Mouse (Mus musculus) forebrain, embryonic 10.5 days (tissue): ENCODE results near the gene Fgf18. TPM values are rescaled to one million over a fixed set of nuclear protein-coding genes. Genes with fewer than 3 reads are reported as not detected.

Experiments used
- DNase-seq: peaks from one replicate; pipeline ENCODE4 v3.0.0-alpha.2; 2017; ENCODE audit warnings: low spot score; ENCODE audit errors: extremely low spot score
- H3K27ac ChIP-seq: fragments of 300-500 bp; sonication (generic); 2 replicates; pipeline ENCODE4 v1.5.1; 2016; ENCODE audit warnings: mild to moderate bottlenecking
- H3K27me3 ChIP-seq: fragments of 300-500 bp; sonication (generic); 2 replicates; pipeline ENCODE4 v1.6.1; 2016; ENCODE audit warnings: mild to moderate bottlenecking; ENCODE audit not compliant: poor library complexity, severe bottlenecking
- H3K36me3 ChIP-seq: fragments of 300-500 bp; sonication (generic); replicated peaks from 2 replicates; pipeline ENCODE4 v1.6.1; 2016; ENCODE audit warnings: mild to moderate bottlenecking, moderate library complexity
- H3K4me1 ChIP-seq: fragments of 300-500 bp; sonication (generic); 2 replicates; pipeline ENCODE4 v1.6.1; 2016
- H3K4me3 ChIP-seq: fragments of 300-500 bp; sonication (generic); 2 replicates; pipeline ENCODE4 v1.5.1; 2016; ENCODE audit warnings: mild to moderate bottlenecking, moderate library complexity
- H3K9me3 ChIP-seq: fragments of 300-500 bp; sonication (generic); 2 replicates; pipeline ENCODE4 v1.6.1; 2016; ENCODE audit warnings: mild to moderate bottlenecking, moderate library complexity
- WGBS: fragments of 180-500 bp; shearing (Covaris S2); methylation state at CpG from one replicate; pipeline ENCODE4 v1.1.7; 2016; 5-methylcytosine and 5-hydroxymethylcytosine counted together
- polyA plus RNA-seq: library from polyadenylated mRNA; unstranded; fragments of >200 nt; fragmentation: Nextera tagmentation; extraction: Ambion mirVana; gene quantifications from 2 replicates; pipeline ENCODE4 v1.2.1, GENCODE M21; 2016

Fgf18 gene
- polyA plus RNA-seq, 1 experiment from 2014 or later = 3.6 TPM

DNA sequence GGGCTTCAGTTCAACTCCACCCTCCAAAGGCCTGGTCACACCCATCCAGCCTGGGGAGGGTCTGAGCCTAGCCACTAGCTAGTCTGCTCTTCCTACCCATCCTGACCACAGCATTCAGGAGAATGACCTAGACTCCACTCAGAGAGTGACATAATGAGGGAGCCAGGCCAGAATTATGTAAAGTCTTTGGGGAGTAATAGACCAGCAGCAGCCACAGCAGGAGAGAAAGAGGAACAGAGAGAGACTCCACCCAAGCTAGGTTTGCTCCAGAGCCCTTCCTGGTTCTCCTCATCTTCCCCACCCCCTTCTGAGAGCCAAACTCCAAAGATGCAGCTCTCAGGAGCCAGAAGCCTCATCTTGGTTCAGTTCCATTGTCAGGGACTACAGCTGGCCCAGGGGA lies 20.1 kb downstream of the Fgf18 start:
- peaks cover 25% of the 10 kb centered on the region for H3K27me3 ChIP-seq
- H3K27ac ChIP-seq = no peak overlapping the region
- no peak overlapping the region for H3K4me3 ChIP-seq
- no peak for DNase-seq
- peaks cover 21% of the 10 kb centered on the region for H3K4me1 ChIP-seq
- H3K9me3 ChIP-seq = no peaks in the 10 kb centered on the region
- no peaks in the 10 kb centered on the region for H3K36me3 ChIP-seq

DNA sequence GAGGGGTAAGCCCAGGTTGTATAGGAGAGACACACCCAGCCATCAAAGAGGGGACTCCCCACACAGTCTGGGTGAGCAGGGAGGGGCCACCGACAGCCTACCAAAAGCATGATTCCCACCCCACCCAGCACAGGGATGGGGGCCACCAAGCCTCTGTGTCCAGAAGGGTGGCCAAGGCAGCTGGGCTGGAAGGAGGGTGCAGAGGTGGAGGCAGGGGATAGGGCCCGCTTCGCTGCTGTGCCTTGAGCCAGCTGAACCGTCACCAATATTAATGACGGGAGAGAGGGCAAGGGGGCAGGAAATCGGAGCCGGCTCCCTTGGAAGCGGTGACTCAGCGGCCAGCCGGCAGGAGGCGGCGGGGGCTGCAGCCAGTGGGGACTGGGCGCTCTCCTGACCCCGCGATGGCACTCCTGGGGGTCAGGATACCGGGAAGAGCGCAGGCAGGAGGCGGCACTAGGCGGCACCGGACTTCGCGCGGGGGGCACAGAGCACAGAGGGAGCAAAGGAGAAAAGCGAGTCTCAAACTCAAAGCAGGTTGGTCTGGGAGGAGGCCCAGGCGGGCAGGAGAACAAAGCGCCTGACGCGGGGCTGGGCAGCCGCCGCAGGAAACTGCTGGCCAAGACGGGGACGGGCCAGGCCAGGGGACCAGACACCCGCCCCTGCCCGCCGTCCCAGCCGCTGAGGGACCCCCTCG lies 24.5 kb downstream of the Fgf18 start:
- H3K9me3 ChIP-seq = no peaks in the 10 kb centered on the region
- peaks cover 21% of the 10 kb centered on the region for H3K4me1 ChIP-seq
- peak overlapping the region; percentile 53 for H3K4me3 ChIP-seq
- H3K36me3 ChIP-seq = no peaks in the 10 kb centered on the region
- 2% methylated on average over 37 of the region's 37 CpGs for WGBS
- DNase-seq = peak; percentile 58
- H3K27ac ChIP-seq = peak overlapping the region; percentile 85
- H3K27me3 ChIP-seq = peaks cover 40% of the 10 kb centered on the region

- Histone ChIP-seq H3K27ac (no peak overlapping the region), H3K4me3 (no peak overlapping the region), H3K27me3 (peaks cover 37% of the 10 kb centered on the region), H3K4me1 (peaks cover 17% of the 10 kb centered on the region), H3K9me3 (no peaks in the 10 kb centered on the region), H3K36me3 (no peaks in the 10 kb centered on the region)
- 78% methylated on average over 8 of the region's 8 CpGs for WGBS
- no peak for DNase-seq
Observed at GRCm38 (mm10) chr11:33119556-33119955, 27.6 kb downstream of the Fgf18 start.

DNA sequence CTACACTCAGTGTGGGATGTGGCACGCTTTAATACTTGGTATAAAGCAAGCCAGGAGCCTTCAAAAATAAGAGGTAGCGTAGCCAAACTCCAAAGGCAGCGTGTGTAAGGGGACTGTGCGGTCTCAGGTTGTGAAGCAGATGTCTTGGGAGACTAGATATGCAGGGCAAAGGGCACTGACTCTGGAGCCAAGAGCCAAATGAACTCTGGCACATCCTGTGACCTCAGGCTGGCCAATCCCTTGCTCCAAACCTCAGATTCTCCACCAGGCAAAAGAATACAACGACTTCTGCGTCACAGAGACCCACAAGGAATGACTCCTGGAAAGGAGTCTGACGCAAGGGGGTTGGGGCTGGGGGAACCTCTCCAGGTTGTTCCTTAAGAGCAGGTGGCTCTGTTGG lies 28.1 kb downstream of the Fgf18 start:
- H3K4me3 ChIP-seq = no peak overlapping the region
- no peaks in the 10 kb centered on the region for H3K9me3 ChIP-seq
- H3K4me1 ChIP-seq = peaks cover 17% of the 10 kb centered on the region
- peaks cover 33% of the 10 kb centered on the region for H3K27me3 ChIP-seq
- 82% methylated on average over 7 of the region's 7 CpGs for WGBS
- no peak overlapping the region for H3K27ac ChIP-seq
- no peak for DNase-seq
- H3K36me3 ChIP-seq = no peaks in the 10 kb centered on the region

- no peak overlapping the region for H3K4me3 ChIP-seq
- H3K27me3 ChIP-seq = peaks cover 27% of the 10 kb centered on the region
- H3K9me3 ChIP-seq = no peaks in the 10 kb centered on the region
- no peaks in the 10 kb centered on the region for H3K36me3 ChIP-seq
- WGBS = 75% methylated on average over 6 of the region's 6 CpGs
- no peak for DNase-seq
- peaks cover 17% of the 10 kb centered on the region for H3K4me1 ChIP-seq
- H3K27ac ChIP-seq = no peak overlapping the region
Observed at GRCm38 (mm10) chr11:33118480-33118879, 28.7 kb downstream of the Fgf18 start.

DNA sequence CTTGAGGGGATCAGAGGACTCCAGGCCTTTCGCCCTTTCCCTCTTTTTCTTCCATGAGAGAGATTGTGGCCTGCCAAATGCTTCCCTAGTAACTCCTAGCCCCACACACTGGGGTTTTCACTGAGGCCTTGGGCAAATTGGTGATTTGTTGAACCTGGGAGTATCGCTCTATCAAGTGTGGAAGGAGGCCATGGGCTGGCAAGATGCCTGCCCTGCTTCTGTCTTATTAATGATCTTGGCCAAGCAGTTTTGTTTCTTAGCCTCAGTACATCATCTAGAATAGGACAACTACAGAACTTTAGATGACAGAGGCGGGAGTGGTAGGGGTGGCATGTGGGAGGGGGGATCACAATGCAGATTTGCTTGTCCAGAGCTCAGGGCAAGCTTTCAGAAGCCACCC lies 31.4 kb downstream of the Fgf18 start:
- DNase-seq = no peak
- WGBS = 90% methylated on average over 3 of the region's 3 CpGs
- no peaks in the 10 kb centered on the region for H3K36me3 ChIP-seq
- H3K4me1 ChIP-seq = peaks cover 15% of the 10 kb centered on the region
- H3K27me3 ChIP-seq = peaks cover 4% of the 10 kb centered on the region; the same call in 1 of the 2 replicates
- H3K27ac ChIP-seq = no peak overlapping the region
- no peak overlapping the region for H3K4me3 ChIP-seq
- H3K9me3 ChIP-seq = no peaks in the 10 kb centered on the region

DNA sequence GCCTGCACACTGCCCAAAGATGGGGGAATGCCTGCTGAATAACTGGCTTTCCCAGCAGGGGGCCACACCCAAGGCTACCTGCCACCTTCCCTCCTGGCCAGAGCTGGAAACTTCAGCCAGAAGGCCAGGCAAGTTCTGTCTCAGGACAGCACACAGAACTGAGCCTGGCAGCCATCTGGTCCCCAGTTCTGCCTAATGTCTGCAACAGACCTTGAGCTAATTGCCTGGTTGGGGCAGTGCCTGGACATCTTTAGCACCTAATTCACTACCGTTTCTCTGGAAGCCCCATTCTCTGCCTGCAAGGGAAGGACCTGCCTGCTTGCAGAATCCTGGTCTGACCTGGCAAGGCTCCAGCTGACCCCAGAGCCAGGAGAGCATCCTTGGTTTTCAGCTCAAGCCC lies 34.8 kb downstream of the Fgf18 start:
- H3K27me3 ChIP-seq = peaks cover 3% of the 10 kb centered on the region; the same call in 1 of the 2 replicates
- H3K27ac ChIP-seq = no peak overlapping the region
- H3K4me1 ChIP-seq = peaks cover 15% of the 10 kb centered on the region
- no peak for DNase-seq
- no peaks in the 10 kb centered on the region for H3K9me3 ChIP-seq
- no peak overlapping the region for H3K4me3 ChIP-seq
- WGBS = 29% methylated on average over 1 of the region's 1 CpGs
- no peaks in the 10 kb centered on the region for H3K36me3 ChIP-seq

DNA sequence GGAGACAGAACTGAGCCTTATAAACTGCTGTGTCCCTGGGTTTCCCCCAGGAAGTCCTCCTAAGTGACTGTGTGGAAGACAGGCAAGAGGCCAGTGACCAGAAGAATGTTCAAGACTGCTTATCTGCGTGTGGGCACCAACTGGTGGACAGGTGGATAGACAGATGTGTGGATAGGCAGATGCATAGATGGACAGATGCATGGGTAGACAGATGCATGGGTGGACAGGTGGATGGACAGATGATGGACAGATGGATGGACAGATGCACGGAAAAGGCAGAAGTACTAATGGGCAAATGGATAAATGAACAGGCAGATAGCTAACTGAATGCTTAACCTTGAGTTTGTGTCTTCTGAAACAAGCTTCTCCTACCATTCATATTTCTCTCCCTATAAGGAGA lies 37.1 kb downstream of the Fgf18 start:
- WGBS = 84% methylated on average over 2 of the region's 2 CpGs
- Histone ChIP-seq H3K4me1 (peaks cover 10% of the 10 kb centered on the region), H3K27me3 (peaks cover 3% of the 10 kb centered on the region; the same call in 1 of the 2 replicates), H3K9me3 (no peaks in the 10 kb centered on the region), H3K27ac (no peak overlapping the region), H3K36me3 (no peaks in the 10 kb centered on the region), H3K4me3 (no peak overlapping the region)
- DNase-seq = no peak

GRCm38 (mm10) chr11:33107540-33107939 lies 39.7 kb downstream of the Fgf18 start:
- no peak overlapping the region for H3K27ac ChIP-seq
- H3K4me3 ChIP-seq = no peak overlapping the region
- no peaks in the 10 kb centered on the region for H3K9me3 ChIP-seq
- WGBS = 45% methylated on average over 3 of the region's 3 CpGs
- no peaks in the 10 kb centered on the region for H3K36me3 ChIP-seq
- no peak for DNase-seq
- peaks cover 8% of the 10 kb centered on the region for H3K4me1 ChIP-seq
- peaks cover 3% of the 10 kb centered on the region; the same call in 1 of the 2 replicates for H3K27me3 ChIP-seq

DNA sequence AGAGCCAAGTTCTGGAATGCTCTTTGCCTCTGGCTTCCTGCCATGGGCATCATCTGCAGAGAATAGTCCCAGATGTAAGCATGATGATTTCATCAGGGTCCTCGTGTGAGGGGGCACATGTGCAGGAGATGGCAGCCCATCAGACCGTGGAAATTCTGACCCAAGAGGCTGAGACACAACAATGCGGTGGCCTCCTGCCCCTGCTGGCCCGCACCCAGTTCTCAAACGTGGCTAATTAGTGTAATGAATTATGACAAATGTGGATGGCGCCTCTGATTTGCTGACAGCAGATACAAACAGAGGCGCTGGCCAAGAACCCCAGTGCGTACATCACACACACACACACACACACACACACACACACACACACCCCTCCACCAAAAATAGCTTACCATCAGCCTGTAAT lies 42.3 kb downstream of the Fgf18 start:
- Histone ChIP-seq H3K4me3 (no peak overlapping the region), H3K9me3 (no peaks in the 10 kb centered on the region), H3K36me3 (no peaks in the 10 kb centered on the region), H3K27ac (no peak overlapping the region), H3K27me3 (peaks cover 10% of the 10 kb centered on the region; the same call in 1 of the 2 replicates), H3K4me1 (peaks cover 7% of the 10 kb centered on the region)
- 87% methylated on average over 8 of the region's 8 CpGs for WGBS
- DNase-seq = no peak

- no peaks in the 10 kb centered on the region for H3K9me3 ChIP-seq
- no peak overlapping the region for H3K4me3 ChIP-seq
- H3K4me1 ChIP-seq = peaks cover 20% of the 10 kb centered on the region
- H3K27ac ChIP-seq = no peak overlapping the region
- H3K36me3 ChIP-seq = no peaks in the 10 kb centered on the region
- H3K27me3 ChIP-seq = peaks cover 12% of the 10 kb centered on the region; the same call in 1 of the 2 replicates
- no peak for DNase-seq
- 95% methylated on average over 13 of the region's 13 CpGs for WGBS
Observed at GRCm38 (mm10) chr11:33103291-33103943, 43.8 kb downstream of the Fgf18 start.

- no peak for DNase-seq
- peaks cover 18% of the 10 kb centered on the region; the same call in 1 of the 2 replicates for H3K27me3 ChIP-seq
- 31% methylated on average over 10 of the region's 10 CpGs for WGBS
- peak overlapping the region; percentile 20; the same call in 1 of the 2 replicates for H3K4me3 ChIP-seq
- H3K27ac ChIP-seq = 0 out of 2 replicates have a peak overlapping the region, but pooled peaks have one; percentile 36
- no peaks in the 10 kb centered on the region for H3K9me3 ChIP-seq
- H3K4me1 ChIP-seq = peaks cover 20% of the 10 kb centered on the region
- H3K36me3 ChIP-seq = no peaks in the 10 kb centered on the region
Observed at GRCm38 (mm10) chr11:33100027-33100507, 47.1 kb downstream of the Fgf18 start.

DNA sequence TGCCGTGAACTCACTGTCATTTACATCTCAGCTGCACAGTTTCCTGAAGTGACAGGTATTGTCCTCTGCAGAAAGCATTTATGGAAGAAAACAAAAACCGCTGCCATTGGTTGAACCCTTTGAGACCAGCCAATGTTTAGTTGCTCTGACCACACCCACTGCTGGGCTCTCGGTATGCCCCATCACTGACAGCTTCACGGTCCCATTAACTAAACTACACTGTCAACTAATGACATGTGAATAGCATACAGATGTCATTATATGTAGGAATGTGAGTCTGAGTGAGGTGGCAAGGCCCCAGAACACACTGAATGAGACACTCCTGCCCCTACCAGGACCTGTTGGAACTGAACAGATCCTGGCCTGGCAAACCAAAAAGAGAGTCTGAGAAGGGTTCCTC lies 47.8 kb downstream of the Fgf18 start:
- H3K27ac ChIP-seq = no peak overlapping the region
- WGBS = 80% methylated on average over 4 of the region's 4 CpGs

More for the DNA sequence above, 47.8 kb downstream of the Fgf18 start:
- H3K27me3 ChIP-seq = peaks cover 18% of the 10 kb centered on the region; the same call in 1 of the 2 replicates
- peaks cover 20% of the 10 kb centered on the region for H3K4me1 ChIP-seq
- no peaks in the 10 kb centered on the region for H3K36me3 ChIP-seq
- no peak for DNase-seq
- no peaks in the 10 kb centered on the region for H3K9me3 ChIP-seq
- H3K4me3 ChIP-seq = no peak overlapping the region
